ENCODE assay signal across 9 mouse cellular contexts in genomic region chr5:112382641-112383330, GRCm38 (mm10). TPM values are rescaled to one million over a fixed set of nuclear protein-coding genes. Genes with fewer than 3 reads are reported as not detected.
DNase-seq lines count a peak whose midpoint lies in the region; ATAC-seq lines count a peak whose summit lies in the region.
"Had no signal": no experiment of that assay in that cellular context is flagged by ENCODE, and none has a peak within 500 bp of the region (broad histone marks: within the 10 kb centered on the region; RNA-seq: fewer than 3 reads in every experiment).

No protein-coding gene starts in this region.

- ATAC-seq in forebrain, embryonic 13.5 days, result no peak
- no peak for ATAC-seq in kidney, embryonic 14.5 days (ENCODE audit: low FRiP score, low TSS enrichment)

- H3K4me1 ChIP-seq in heart, embryonic 10.5 days, result peaks cover 9% of the 10 kb centered on the region
- H3K4me1 ChIP-seq in forebrain, embryonic 13.5 days, result peaks cover 10% of the 10 kb centered on the region
- no peaks in the 10 kb centered on the region for H3K4me1 ChIP-seq in kidney, embryonic 14.5 days (ENCODE audit: control insufficient read depth, insufficient read depth, low read length)

- H3K36me3 ChIP-seq in heart, embryonic 10.5 days, result peaks cover 27% of the 10 kb centered on the region
- H3K36me3 ChIP-seq in forebrain, embryonic 13.5 days (ENCODE audit: poor library complexity, severe bottlenecking), result peaks cover 74% of the 10 kb centered on the region
- H3K36me3 ChIP-seq in kidney, embryonic 14.5 days (ENCODE audit: control insufficient read depth, insufficient read depth, low read length), result peaks cover 7% of the 10 kb centered on the region; the same call in 1 of the 2 replicates

- no peak overlapping the region for H3K4me3 ChIP-seq in heart, embryonic 10.5 days
- no peak overlapping the region for H3K4me3 ChIP-seq in forebrain, embryonic 13.5 days
- no peak overlapping the region for H3K4me3 ChIP-seq in kidney, embryonic 14.5 days (ENCODE audit: low read length)

- DNase-seq in heart, adult 8-10 months (ENCODE audit: low spot score), result peak; percentile 16
- no peak for DNase-seq in heart, embryonic 10.5 days (ENCODE audit: low spot score)
- peak; percentile 29 to 37 for DNase-seq in adrenal gland, adult 18-20 months (ENCODE audit: low spot score in 2 of 2)
- DNase-seq in layer of hippocampus, postnatal 10 days (ENCODE audit: low spot score in 2 of 2), result peak; percentile 61 to 67
- peak; percentile 84 for DNase-seq in skeletal muscle tissue, adult 2 months (ENCODE audit: low read depth, low spot score)
- no peak for DNase-seq in spleen, postnatal 14 days (ENCODE audit: low spot score in 2 of 2)

- H3K9ac ChIP-seq in forebrain, embryonic 13.5 days, result no peak overlapping the region
- H3K9ac ChIP-seq in kidney, embryonic 14.5 days (ENCODE audit: low read depth, low read length), result no peak overlapping the region

- WGBS in heart, embryonic 10.5 days, result 70% methylated on average over 17 of the region's 17 CpGs
- 74% methylated on average over 17 of the region's 17 CpGs for WGBS in forebrain, embryonic 13.5 days
- WGBS in kidney, embryonic 14.5 days, result 67% methylated on average over 16 of the region's 17 CpGs

- H3K4me2 ChIP-seq in forebrain, embryonic 13.5 days, result no peak overlapping the region
- no peak overlapping the region for H3K4me2 ChIP-seq in kidney, embryonic 14.5 days (replicated peaks; ENCODE audit: low read depth, low read length)

- H3K27ac ChIP-seq in heart, embryonic 10.5 days, result no peak overlapping the region
- H3K27ac ChIP-seq in forebrain, embryonic 13.5 days, result peak overlapping the region; percentile 63
- no peak overlapping the region for H3K27ac ChIP-seq in kidney, embryonic 14.5 days (ENCODE audit: low read depth, low read length)

- H3K27me3 ChIP-seq in heart, embryonic 10.5 days (ENCODE audit: insufficient read depth, poor library complexity, severe bottlenecking), result peaks cover 22% of the 10 kb centered on the region; the same call in 1 of the 2 replicates
- no peaks in the 10 kb centered on the region for H3K27me3 ChIP-seq in forebrain, embryonic 13.5 days
- H3K27me3 ChIP-seq in kidney, embryonic 14.5 days (ENCODE audit: control insufficient read depth, insufficient read depth, low read length), result no peaks in the 10 kb centered on the region

- H3K9me3 ChIP-seq in heart, embryonic 10.5 days, result no peaks in the 10 kb centered on the region
- H3K9me3 ChIP-seq in forebrain, embryonic 13.5 days (replicated peaks), result no peaks in the 10 kb centered on the region
- H3K9me3 ChIP-seq in kidney, embryonic 14.5 days (ENCODE audit: control insufficient read depth, low read length), result no peaks in the 10 kb centered on the region

RNA-seq across cellular contexts. Expression of gene Asphd2, which starts 11.9 kb away (rescaled TPM):
- total RNA-seq in heart, adult 8-10 months (2022), result under 1 TPM; 0.41 to 0.52 (median 0.47) TPM
- 4.3 and 6.8 TPM in 2 replicates for polyA plus RNA-seq in heart, embryonic 10.5 days (2016; fragmentation: Nextera tagmentation; extraction: Ambion mirVana)
- 1 to 10 TPM; 3.4 to 4.3 TPM for total RNA-seq in adrenal gland, adult 18-20 months (2021)
- polyA plus RNA-seq in forebrain, embryonic 13.5 days (2015; fragmentation: Nextera tagmentation; extraction: Ambion mirVana), result 21.4 and 23.8 TPM in 2 replicates
- 100 to 1,000 TPM; 150 to 151 TPM for total RNA-seq in layer of hippocampus, postnatal 10 days (2021)
- polyA plus RNA-seq in kidney, embryonic 14.5 days (2014; fragmentation: Nextera tagmentation; extraction: Ambion mirVana), result 8.2 and 9.0 TPM in 2 replicates
- total RNA-seq: liver, adult 2 months had no signal
- polyA plus RNA-seq: liver, adult 2 months had no signal

RNA-seq across cellular contexts. Expression of gene Gm6583, which starts 27.0 kb away (rescaled TPM):
- not detected for total RNA-seq in heart, adult 8-10 months (2022)
- 0.18 and 0.28 TPM in 2 replicates for polyA plus RNA-seq in heart, embryonic 10.5 days (2016; fragmentation: Nextera tagmentation; extraction: Ambion mirVana)
- total RNA-seq in adrenal gland, adult 18-20 months (2021), result not detected
- polyA plus RNA-seq in forebrain, embryonic 13.5 days (2015; fragmentation: Nextera tagmentation; extraction: Ambion mirVana), result 0.18 and 0.23 TPM in 2 replicates
- total RNA-seq in layer of hippocampus, postnatal 10 days (2021), result not detected
- 0.12 and 0.41 TPM in 2 replicates for polyA plus RNA-seq in kidney, embryonic 14.5 days (2014; fragmentation: Nextera tagmentation; extraction: Ambion mirVana)
- polyA plus RNA-seq: liver, adult 2 months had no signal

RNA-seq across cellular contexts. Expression of gene Hps4, which starts 39.9 kb away (rescaled TPM):
- 10 to 100 TPM in 2 of 4 experiments, 1 to 10 TPM in 2; 8.5 to 12.6 (median 10.2) TPM for total RNA-seq in heart, adult 8-10 months (2022)
- polyA plus RNA-seq in heart, embryonic 10.5 days (2016; fragmentation: Nextera tagmentation; extraction: Ambion mirVana), result 15.4 and 21.4 TPM in 2 replicates
- 10 to 100 TPM; 54.1 to 60.5 TPM for total RNA-seq in adrenal gland, adult 18-20 months (2021)
- 28.9 and 33.0 TPM in 2 replicates for polyA plus RNA-seq in forebrain, embryonic 13.5 days (2015; fragmentation: Nextera tagmentation; extraction: Ambion mirVana)
- 10 to 100 TPM; 25.2 to 30.6 TPM for total RNA-seq in layer of hippocampus, postnatal 10 days (2021)
- 35.4 and 37.6 TPM in 2 replicates for polyA plus RNA-seq in kidney, embryonic 14.5 days (2014; fragmentation: Nextera tagmentation; extraction: Ambion mirVana)

RNA-seq across cellular contexts. Expression of gene Srrd, which starts 39.9 kb away (rescaled TPM):
- total RNA-seq in heart, adult 8-10 months (2022), result 1 to 10 TPM; 7.8 to 9.4 (median 8.3) TPM
- polyA plus RNA-seq in heart, embryonic 10.5 days (2016; fragmentation: Nextera tagmentation; extraction: Ambion mirVana), result 26.7 and 40.5 TPM in 2 replicates
- 10 to 100 TPM; 60.5 to 65.1 TPM for total RNA-seq in adrenal gland, adult 18-20 months (2021)
- 47.3 and 57.6 TPM in 2 replicates for polyA plus RNA-seq in forebrain, embryonic 13.5 days (2015; fragmentation: Nextera tagmentation; extraction: Ambion mirVana)
- 10 to 100 TPM; 26.8 to 27.4 TPM for total RNA-seq in layer of hippocampus, postnatal 10 days (2021)
- 46.0 and 47.0 TPM in 2 replicates for polyA plus RNA-seq in kidney, embryonic 14.5 days (2014; fragmentation: Nextera tagmentation; extraction: Ambion mirVana)

RNA-seq across cellular contexts. Expression of gene Tfip11, which starts 56.6 kb away (rescaled TPM):
- total RNA-seq in heart, adult 8-10 months (2022), result 10 to 100 TPM; 17.0 to 19.1 (median 18.4) TPM
- 26.4 and 26.9 TPM in 2 replicates for polyA plus RNA-seq in heart, embryonic 10.5 days (2016; fragmentation: Nextera tagmentation; extraction: Ambion mirVana)
- total RNA-seq in adrenal gland, adult 18-20 months (2021), result 10 to 100 TPM; 38.6 to 41.8 TPM
- polyA plus RNA-seq in forebrain, embryonic 13.5 days (2015; fragmentation: Nextera tagmentation; extraction: Ambion mirVana), result 29.9 and 35.7 TPM in 2 replicates
- 10 to 100 TPM; 30.9 to 33.4 TPM for total RNA-seq in layer of hippocampus, postnatal 10 days (2021)
- 15.7 and 22.3 TPM in 2 replicates for polyA plus RNA-seq in kidney, embryonic 14.5 days (2014; fragmentation: Nextera tagmentation; extraction: Ambion mirVana)

Comparison
In these comparisons a context has a peak if more than half of its experiments do, and no peak if none do; other contexts are left out.
1. DNase-seq: peak in heart, adult 8-10 months (single experiment), adrenal gland, adult 18-20 months (2 of 2), layer of hippocampus, postnatal 10 days (2 of 2) and skeletal muscle tissue, adult 2 months (single experiment); none in heart, embryonic 10.5 days (single experiment) and spleen, postnatal 14 days (0 of 2).
2. RNA of gene Asphd2, which starts 11.9 kb away (total RNA-seq): 150 to 151 TPM in layer of hippocampus, postnatal 10 days; 3.4 to 4.3 TPM in adrenal gland, adult 18-20 months and 0.41 to 0.52 TPM in heart, adult 8-10 months; every median in the first group is over 10 times any median in the second.